Mouse (Mus musculus) brain, embryonic 14.5 days (tissue): ENCODE results near the gene Zfp169.

Source experiments
- CTCF ChIP-seq: fragments of 200-500 bp; IDR thresholded peaks from 2 replicates; pipeline ENCODE4 v1.5.1; 2012; ENCODE audit warnings: inconsistent platforms, mild to moderate bottlenecking, moderate library complexity, borderline replicate concordance; ENCODE audit not compliant: insufficient read depth, insufficient read length; ENCODE audit errors: extremely low read depth
- POLR2A ChIP-seq: fragments of 200-500 bp; IDR thresholded peaks from 2 replicates; pipeline ENCODE4 v1.6.1; 2012; ENCODE audit warnings: mild to moderate bottlenecking, inconsistent platforms, borderline replicate concordance; ENCODE audit not compliant: poor library complexity, insufficient read depth, insufficient read length, severe bottlenecking; ENCODE audit errors: extremely low read depth

- TF ChIP-seq POLR2A (no peak), CTCF (no peak)
Observed at GRCm38 (mm10) chr13:48548296-48548695, 35.0 kb upstream of the Zfp169 start.
